Mouse (Mus musculus) left cerebral cortex, postnatal 25 days (tissue): ENCODE data around the gene Supt6. TPM values are rescaled to one million over a fixed set of nuclear protein-coding genes. Genes with fewer than 3 reads are reported as not detected.
"Not testable (repeated sequence)": the region's sequence is repeated elsewhere in the genome, so short reads cannot be mapped to it uniquely, and the experiment has no call there.

Source experiments
- DNase-seq, 2 experiments: peaks; one replicate each; pipeline ENCODE4 v3.0.0; 2022; ENCODE audit warnings: low spot score in 2 of 2, mixed read lengths in 1 of 2
- intact Hi-C: fragments of 180-260 bp; cut with DNase I; formaldehyde crosslinking; loops from one replicate; pipeline ENCODE4 v1.15.1; 2025
- total RNA-seq, 2 experiments: library from RNA; stranded (reverse); gene quantifications; 2 replicates each; pipeline ENCODE4 v1.2.3; 2021

Gene Supt6
- total RNA-seq = 10 to 100 TPM; 92.2 to 95.8 TPM

DNA sequence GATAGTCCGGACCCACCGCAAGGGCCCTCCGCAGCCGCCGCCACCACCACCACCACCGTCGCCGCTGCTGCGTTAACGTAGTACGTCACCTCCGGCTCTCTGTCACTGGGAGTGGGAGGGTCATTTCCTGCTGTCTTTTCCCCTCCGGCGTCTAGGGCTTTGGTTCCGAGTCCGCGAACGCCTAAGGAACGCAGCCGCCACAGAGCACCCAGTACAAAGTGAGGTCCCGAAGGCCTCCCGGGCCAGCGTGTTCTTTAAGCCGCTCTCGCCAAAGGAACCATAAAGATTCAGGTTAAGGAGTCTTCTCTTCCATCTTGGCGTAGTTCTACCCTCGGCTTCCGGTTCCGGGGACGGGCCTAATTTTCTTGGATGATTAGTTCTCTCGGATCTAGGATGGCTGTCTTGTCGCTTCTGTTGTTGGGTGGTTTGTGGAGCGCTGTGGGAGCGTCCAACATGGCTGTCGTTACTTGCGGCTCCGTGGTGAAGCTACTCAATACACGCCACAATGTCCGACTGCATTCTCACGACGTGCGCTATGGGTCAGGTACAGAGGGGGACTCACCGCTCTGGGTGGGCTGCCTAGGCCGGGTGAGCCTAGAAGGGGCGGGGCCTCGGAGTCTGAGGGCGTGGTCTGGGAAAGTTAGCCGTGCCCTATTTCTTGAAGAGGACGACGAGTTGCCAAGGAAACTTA is at the start of gene Supt6, which contains the start of gene Sdf2:
Supt6 (minus strand) TSS at position 361 of the 691 bp plus-strand sequence.
Sdf2 (plus strand) TSS at position 120 of the 691 bp plus-strand sequence.
- DNase-seq = peak; percentile 88 to 94
- intact Hi-C loops = loop anchor here (2.0 kb wide), 1 partner anchor 15 kb away; the partner anchor contains the start of gene 2610507B11Rik

DNA sequence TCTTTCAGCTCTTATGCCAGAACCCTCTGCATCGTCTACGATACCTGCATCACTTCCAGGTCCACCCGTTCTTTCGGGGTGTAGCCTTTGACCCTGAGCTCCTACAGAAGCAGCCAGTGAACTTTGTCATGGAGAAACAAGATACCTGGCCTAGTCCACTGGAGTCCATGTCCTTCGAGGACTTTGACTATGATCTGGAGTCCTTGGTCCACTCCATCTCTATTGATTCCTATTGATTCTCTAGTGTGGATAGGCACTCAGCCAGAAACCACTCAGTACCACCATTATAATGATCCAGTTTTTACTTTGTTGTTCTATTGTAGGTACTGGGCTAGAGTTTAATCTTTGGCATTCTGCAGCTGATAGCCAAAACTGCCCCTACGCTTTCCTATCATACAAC is 48.8 kb upstream of the Supt6 start:
- DNase-seq = no peak
- intact Hi-C loops = no loop called here

DNA sequence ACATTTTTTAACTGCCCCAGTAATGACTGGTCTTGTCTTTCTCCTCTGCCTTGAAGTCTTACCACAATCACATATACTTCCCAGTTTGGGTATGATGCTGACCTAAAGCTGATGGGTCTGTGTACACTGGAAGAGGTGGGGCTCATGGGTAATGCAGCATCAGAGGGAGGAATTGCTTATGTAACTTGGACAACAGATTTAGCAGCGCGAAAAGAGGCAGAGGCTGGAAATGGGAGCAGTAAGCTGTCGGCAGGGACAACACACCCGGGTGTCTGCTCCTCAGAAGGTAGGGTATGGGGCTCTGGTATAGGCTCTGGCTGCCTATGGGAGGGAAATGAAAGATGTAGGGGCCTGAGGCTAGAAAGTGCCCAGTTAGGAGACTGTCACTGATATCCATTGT is 44.9 kb upstream of the Supt6 start, which contains the start of gene BC030499:
BC030499 (plus strand) TSS at position 188 of the 400 bp plus-strand sequence.
- peak; percentile 42 to 81 for DNase-seq

DNA sequence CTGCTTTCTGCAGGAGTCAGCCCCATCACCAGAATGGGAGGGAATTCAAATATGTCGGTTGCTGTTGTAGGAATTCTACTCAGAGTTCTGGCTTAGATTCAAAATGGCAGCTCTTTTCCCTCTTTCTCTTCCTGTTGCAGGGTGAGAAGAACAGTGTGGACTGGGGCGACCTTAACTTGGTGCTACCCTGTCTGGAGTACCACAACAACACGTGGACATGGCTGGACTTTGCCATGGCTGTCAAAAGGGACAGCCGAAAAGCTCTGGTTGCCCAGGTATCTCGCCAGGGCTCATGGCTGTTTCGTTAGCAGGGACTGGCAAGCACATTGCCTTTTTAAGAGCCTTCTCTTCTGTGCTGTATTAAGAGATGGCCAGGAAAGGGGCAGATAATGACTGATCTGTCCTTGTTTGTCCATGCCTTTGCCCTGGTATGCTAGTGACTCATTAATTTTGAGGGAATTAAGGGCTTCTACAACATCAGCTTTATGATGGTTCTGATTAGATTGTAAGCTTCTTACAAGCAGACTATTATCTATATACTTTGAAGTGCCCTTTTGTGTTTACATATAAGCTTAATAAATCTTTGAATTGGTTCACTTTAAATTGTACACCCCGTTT is 43.5 kb upstream of the Supt6 start:
- DNase-seq = no peak
- intact Hi-C loops = no loop called here

More for the DNA sequence above, 44.9 kb upstream of the Supt6 start, which contains the start of gene BC030499:
- intact Hi-C loops = no loop called here

DNA sequence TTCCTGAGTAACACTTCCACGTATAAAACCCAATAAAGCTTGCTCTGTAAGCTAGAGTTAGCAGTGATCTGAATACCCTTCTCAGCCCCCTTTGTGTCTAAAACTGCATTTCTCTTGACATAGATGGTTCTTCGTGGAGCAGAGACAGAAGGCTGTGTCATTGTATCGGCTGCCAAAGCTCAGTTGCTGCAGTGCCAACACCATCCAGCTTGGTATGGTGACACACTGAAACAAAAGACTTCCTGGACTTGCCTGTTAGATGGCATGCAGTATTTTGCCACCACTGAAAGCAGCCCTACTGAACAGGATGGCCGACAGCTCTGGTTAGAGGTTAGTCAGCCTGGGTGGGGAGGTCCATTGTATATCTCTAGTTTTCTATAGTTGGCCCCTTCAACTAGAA is 33.8 kb upstream of the Supt6 start:
- no peak for DNase-seq
- intact Hi-C loops = loop anchor here (5.0 kb wide), 1 partner anchor 57 kb away; no protein-coding TSS in a partner anchor

DNA sequence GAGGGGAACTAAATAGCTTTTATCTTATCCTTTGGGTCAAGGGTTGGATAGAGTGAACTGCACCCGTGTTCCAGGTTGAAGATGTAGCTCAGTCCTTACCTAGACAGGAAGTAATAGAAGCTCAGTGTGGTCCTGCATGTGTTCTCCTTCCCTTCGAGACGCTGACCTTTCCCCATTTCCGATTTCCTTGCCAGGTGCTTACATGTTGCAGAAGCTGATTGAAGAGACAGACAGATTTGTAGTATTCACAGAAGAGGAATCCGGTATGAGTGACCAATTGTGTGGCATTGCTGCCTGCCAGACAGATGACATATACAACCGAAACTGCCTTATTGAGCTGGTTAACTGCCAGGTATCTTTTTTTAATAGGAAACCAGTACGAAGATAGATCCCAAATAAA is 33.1 kb upstream of the Supt6 start:
- no peak for DNase-seq
- intact Hi-C loops = loop anchor here (5.0 kb wide), 1 partner anchor 57 kb away; no protein-coding TSS in a partner anchor

DNA sequence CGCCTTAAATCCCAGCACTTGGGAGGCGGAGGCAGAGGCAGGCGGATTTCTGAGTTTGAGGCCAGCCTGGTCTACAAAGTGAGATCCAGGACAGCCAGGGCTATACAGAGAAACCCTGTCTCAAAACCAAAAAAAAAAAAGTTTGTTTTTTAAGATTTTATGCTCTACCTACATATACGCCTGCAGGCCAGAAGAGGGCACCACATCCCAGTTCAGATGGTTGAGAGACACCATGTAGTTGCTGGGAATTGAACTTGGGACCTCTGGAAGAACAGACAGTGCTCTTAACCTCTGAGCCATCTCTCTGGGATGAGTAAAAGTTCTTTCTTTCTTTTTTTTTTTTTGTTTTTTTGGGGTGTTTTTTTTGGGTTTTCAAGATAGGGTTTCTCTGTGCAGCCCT is 30.4 kb upstream of the Supt6 start:
- not testable (repeated sequence) for DNase-seq
- intact Hi-C loops = loop anchor here (5.0 kb wide), 1 partner anchor 54 kb away; no protein-coding TSS in a partner anchor

DNA sequence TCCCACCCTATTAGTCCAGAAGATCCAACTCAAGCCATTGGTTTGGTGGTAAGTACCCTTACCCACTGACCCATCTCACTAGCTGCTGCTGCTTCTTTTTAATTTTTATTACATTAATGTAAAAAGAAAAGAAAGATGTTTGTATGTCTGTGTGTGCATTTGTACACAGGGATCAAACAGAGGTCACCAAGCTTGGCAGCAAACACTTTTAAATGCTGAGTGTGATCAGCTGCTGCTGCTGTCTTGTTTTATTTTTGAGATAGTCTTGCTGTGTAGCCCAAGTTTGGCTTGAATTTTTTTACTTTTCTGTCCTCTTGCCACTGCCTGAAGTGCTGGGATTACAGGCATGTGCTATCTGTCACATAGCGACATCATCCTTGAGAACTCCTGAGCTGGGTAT is 29.8 kb upstream of the Supt6 start:
- intact Hi-C loops = loop anchor here (5.0 kb wide), 1 partner anchor 53 kb away; no protein-coding TSS in a partner anchor

DNA sequence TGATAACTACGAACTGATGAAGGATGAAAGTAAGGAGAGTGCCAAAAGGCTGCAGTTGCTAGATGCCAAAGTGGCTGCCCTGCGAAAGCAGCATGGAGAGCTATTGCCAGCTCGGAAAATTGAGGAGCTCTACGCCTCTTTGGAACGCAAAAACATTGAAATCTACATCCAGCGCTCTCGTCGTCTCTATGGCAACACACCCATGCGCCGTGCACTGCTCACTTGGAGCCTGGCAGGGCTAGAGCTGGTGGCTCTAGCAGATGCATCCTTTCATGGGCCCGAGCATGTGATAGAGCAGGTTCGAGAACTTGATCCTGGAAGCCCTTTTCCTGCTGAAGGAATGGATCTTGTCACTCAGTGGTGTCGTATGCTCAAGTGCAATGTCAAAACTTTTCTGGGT is 26.2 kb upstream of the Supt6 start:
- intact Hi-C loops = no loop called here
- peak; percentile 73 to 87 for DNase-seq

More for the DNA sequence above, 29.8 kb upstream of the Supt6 start:
- no peak for DNase-seq

DNA sequence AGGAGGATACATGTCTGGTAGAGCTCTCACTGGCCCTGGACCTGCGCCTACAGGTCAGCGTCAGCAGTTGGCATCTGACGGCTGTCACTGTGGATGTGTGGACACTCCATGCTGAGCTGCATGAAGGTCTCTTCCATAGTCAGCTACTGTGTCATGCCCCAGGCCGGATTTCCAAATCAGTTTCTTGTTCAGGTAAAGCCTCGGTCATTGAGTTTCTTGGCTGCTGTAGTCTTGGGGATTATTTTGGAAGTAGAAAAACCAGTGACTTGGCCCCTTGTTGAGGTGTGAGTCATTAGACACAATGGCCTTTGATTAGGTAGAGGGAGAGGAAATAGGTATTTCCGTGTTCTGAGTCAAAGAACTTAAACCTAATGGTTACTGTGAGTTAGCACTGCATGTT is 19.8 kb upstream of the Supt6 start:
- intact Hi-C loops = loop anchor here (2.0 to 5.0 kb wide), 2 partner anchors 19 to 38 kb away; no protein-coding TSS in a partner anchor
- no peak for DNase-seq

DNA sequence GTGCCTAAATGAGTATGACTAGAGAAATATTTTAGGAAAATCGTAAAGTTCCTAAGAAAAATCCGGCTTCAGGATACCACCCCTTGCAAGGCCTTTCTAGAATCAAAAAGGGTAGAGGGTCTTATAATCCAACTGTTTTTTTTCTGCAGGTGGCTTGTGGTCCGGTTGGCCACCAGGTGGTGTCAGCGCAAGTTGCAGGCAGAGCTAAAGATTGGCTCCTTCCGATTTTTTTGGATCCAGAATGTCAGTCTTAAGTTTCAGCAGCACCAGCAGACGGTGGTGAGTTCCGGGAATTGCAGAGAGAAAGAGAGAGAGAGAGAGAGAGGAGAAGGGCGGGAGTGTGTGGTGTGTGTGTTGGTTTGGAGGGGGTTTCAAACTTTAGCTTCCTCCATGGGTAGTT is 16.8 kb upstream of the Supt6 start:
- peak; percentile 28 to 65 for DNase-seq
- intact Hi-C loops = loop anchor here (5.0 kb wide), 1 partner anchor 85 kb away; no protein-coding TSS in a partner anchor

DNA sequence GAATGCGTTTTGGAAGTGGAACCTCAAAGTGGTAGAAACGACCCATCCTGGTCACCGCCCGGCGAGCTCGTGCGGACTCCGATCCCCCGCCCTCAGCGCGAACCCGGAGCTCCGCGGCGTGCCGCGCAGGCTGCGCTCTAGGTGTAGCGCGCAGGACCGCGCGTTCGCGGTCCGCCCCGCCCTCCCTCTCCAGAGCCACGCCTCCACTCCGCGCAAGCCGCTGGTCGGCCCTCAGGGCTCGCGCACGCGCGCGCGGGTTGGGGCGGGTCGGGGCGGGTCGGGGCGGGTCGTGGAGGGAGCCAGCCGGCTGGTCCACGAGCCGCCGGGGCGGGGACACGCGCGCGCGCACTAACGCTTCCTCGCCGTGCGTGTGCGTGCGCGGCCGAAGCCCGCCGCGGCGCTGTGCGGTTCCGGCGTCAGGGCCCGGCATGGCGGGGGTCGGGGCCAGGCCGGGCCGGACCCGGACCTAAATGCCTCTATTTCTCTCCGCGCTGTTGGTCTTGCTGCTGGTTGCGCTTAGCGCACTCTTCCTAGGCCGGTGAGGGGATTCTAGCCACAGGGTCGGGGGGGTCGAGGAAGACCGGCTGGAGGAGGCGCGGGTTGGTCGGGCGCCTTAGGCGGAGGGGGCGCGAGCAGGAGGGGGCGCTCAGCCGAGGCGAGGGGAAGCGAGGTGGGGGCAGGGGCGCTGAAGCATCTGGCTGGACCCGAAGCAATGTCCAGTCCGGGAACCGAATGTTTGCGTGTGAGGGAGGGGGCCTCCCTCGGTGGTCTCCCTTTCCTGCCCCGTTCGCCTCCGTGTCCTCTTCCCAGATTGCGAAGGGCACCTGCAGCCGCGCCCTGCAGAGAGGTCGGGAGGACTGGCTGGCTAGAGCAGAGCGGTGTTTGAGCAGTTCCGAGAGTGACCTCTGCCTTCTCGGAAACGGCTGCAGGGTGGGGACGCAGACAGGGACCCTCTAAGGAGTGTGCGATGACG is 15.9 kb upstream of the Supt6 start, which contains the start of gene 2610507B11Rik:
2610507B11Rik (plus strand) TSS at position 373 of the 973 bp plus-strand sequence.
- DNase-seq = peak; percentile 89 to 92
- intact Hi-C loops = loop anchor here (2.0 to 5.0 kb wide), 2 partner anchors 15 to 86 kb away; no protein-coding TSS in a partner anchor

DNA sequence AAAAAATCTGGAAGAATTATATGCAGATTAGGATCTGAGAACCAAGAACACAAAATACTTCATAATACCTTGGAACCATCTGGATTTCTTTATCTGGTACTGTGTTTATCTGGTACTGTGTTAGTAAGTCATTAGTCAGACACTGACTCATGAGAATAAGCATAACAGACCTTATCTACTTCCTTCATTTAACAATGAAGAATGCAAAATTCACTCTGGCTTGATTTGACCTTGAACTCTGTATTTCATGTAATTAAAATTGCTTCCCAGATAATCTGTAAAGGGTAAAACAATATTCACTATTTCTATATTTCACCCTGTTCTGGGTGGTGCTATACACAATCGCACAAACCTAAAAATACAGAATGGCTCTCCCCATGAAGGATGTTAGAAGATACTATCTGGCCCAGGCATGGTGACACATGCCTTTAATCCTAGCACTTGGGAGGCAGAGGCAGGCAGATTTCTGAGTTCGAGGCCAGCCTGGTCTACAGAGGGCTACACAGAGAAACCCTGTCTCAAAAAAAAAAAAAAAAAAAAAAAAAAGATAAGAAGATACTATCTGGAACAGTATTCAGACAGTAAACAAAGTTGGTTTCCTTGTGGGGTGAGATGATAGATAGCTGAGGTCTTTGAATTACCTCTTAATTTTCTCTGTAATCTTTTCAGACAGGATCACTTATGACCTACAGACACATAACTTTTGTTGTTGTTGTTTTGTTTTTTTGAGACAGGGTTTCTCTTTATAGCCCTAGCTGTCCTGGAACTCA is 14.9 kb upstream of the Supt6 start:
- intact Hi-C loops = loop anchor here (2.0 to 5.0 kb wide), 2 partner anchors 14 to 87 kb away; no protein-coding TSS in a partner anchor
- DNase-seq = no peak

DNA sequence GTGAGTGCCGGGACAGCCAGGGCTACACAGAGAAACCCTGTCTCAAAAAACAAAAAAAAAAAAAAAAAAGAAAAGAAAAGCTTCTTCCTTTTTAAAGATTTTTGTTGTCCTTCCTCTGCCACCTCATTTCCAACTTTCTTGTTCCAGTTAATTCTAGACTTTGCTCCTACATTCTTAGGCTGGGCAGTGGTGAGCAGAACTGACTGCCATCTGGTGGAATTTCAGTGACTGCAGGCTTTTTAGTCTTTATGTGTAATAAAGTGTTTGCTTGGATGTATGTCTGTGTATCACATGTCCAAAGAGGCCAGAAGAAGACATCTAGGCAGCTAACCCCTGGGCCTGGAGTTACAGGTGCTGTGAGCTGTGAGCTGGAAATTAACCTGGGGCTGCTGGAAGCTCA is 10.8 kb upstream of the Supt6 start:
- intact Hi-C loops = no loop called here
- peak in 1 of 2 experiments; percentile 23 for DNase-seq

DNA sequence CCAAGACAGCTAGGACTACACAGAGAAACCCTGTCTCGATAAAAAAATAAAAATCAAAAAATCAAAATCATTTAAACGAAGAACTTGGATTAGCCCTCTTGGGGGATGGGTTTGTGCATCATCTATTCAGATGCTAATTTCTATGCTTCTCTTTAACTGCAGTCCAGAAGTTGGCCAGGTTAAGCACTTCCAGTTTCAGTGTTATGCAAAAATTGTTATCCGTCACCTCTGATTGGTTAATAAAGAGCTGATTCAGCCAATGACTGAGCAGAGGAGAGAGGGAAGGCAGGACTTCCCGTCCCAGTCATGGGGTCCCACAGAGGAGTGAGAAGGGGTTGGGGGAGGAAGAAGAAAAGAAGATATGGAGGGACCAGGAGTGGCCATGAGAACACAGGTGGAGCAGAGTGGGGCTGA is 1.9 kb upstream of the Supt6 start:
- DNase-seq = no peak
- intact Hi-C loops = loop anchor here (2.0 kb wide), 1 partner anchor 13 kb away; the partner anchor contains the start of gene 2610507B11Rik

DNA sequence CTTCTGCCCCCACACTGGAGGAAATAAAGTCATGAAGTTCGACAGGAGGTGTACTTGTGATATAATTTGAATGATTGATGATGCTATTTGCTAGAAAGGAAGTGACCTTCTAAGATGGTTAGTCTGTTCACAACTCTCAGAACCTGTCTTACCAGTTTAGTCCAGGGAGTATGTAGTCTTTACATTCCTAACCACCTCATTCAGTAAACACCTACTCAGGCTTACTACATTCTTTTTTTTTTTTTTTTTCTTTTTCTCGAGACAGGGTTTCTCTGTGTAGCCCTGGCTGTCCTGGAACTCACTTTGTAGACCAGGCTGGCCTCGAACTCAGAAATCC is 1.2 kb upstream of the Supt6 start:
- intact Hi-C loops = loop anchor here (2.0 kb wide), 1 partner anchor 14 kb away; the partner anchor contains the start of gene 2610507B11Rik
- DNase-seq = no peak

DNA sequence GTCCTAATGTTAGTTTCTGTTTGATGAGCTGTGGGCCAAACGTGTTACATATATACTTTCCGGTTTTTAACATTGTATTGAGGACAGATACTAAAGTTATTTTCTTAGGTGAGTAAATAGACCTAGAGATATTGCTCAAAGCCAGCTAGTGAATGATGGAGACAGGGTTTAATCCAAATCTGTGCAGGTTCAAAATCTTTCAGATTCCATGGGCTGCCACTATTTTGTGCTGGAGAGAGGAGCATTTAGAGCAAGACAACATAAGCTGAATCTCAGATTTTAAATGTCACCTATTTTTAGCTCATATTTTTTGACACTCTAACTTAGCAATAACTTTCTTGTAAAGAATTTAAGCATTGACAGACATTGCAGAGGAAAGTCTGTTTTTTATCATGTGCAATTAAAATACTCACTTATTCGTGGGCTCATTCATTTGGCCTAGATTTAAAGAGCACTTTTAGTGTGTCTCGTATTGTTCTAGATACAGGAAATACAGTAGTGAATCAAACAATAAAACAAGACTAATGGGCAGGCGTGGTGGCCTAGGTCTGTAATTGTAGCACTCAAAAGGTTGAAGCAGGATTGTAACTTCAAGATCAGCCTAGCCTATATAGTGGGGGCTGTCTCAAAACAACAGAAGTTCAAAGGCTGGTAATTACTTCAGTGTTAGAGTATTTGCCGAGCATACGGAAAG is 678 bp upstream of the Supt6 start:
- intact Hi-C loops = loop anchor here (2.0 kb wide), 1 partner anchor 14 kb away; the partner anchor contains the start of gene 2610507B11Rik
- no peak for DNase-seq

DNA sequence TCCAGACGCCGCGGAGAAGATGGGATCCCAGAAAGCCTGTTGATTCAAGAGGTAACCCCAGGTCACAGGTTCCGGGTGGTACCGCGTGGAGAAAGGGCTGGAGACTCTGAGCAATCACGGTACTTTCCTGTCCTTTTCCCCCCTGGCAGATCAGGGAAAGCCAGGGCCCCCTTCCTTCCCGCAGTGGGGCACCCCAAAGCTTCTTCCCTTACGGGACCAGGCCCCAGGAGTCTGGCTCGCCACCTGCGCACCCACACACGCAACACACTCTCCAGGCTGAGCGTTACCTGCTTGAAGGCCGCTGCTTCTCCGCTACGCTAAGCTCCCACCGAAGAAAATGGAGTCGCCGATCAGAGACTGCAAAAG is 543 bp downstream of the Supt6 start:
- intact Hi-C loops = no loop called here

More for the DNA sequence above, 543 bp downstream of the Supt6 start:
- DNase-seq = no peak
